Mouse (Mus musculus) MEL (cell line): Measurements from ENCODE around the gene Kat8. TPM values are rescaled to one million over a fixed set of nuclear protein-coding genes. Genes with fewer than 3 reads are reported as not detected.

ENCODE experiments used
- DNase-seq: peaks from one replicate; pipeline ENCODE4 v3.0.0; 2011; ENCODE audit warnings: low read depth, low spot score
- H3K27ac ChIP-seq: 2 replicates; pipeline ENCODE4 v1.5.1; 2012; ENCODE audit warnings: low read depth, mild to moderate bottlenecking, control low read depth, low read length, moderate library complexity; ENCODE audit not compliant: control insufficient read depth
- H3K27me3 ChIP-seq, 2 experiments: fragments of 150-350 bp in 1 of 2; sonication (generic) in 1 of 2; 2 replicates each; pipeline ENCODE4 v1.6.1; 2012; ENCODE audit warnings: low read length in 2 of 2, mild to moderate bottlenecking in 2 of 2, improper control_type of control experiment in 1 of 2, moderate library complexity in 1 of 2; ENCODE audit not compliant: insufficient read depth in 2 of 2, control insufficient read depth in 1 of 2
- H3K36me3 ChIP-seq, 2 experiments: 2 replicates each; pipeline ENCODE4 v1.6.1; 2012 to 2014; ENCODE audit warnings: low read length in 2 of 2, improper control_type of control experiment in 1 of 2, inconsistent platforms in 1 of 2, mild to moderate bottlenecking in 1 of 2; ENCODE audit not compliant: insufficient read depth in 2 of 2, control insufficient read depth in 1 of 2
- H3K4me1 ChIP-seq, 2 experiments: fragments of 150-350 bp in 1 of 2; sonication (generic) in 1 of 2; 2 replicates each; pipeline ENCODE4 v1.6.1; 2012; ENCODE audit warnings: low read length in 2 of 2, improper control_type of control experiment in 1 of 2, mild to moderate bottlenecking in 1 of 2; ENCODE audit not compliant: insufficient read depth in 2 of 2, control insufficient read depth in 1 of 2
- H3K4me3 ChIP-seq, 2 experiments: fragments of 150-350 bp in 1 of 2; sonication (generic) in 1 of 2; 2 replicates each; pipeline ENCODE4 v1.5.1; 2012; ENCODE audit warnings: low read depth in 2 of 2, low read length in 2 of 2, mild to moderate bottlenecking in 2 of 2, moderate library complexity in 2 of 2, control low read depth in 1 of 2, improper control_type of control experiment in 1 of 2; ENCODE audit not compliant: control insufficient read depth in 1 of 2, insufficient read depth in 1 of 2
- H3K79me2 ChIP-seq: 2 replicates; pipeline ENCODE4 v1.6.1; 2012; ENCODE audit warnings: mild to moderate bottlenecking, low read length, moderate library complexity; ENCODE audit not compliant: control insufficient read depth, poor library complexity, insufficient read depth
- H3K9ac ChIP-seq: 2 replicates; pipeline ENCODE4 v1.6.1; 2012; ENCODE audit warnings: low read depth, mild to moderate bottlenecking, control low read depth, low read length, moderate library complexity; ENCODE audit not compliant: control insufficient read depth, poor library complexity, severe bottlenecking
- H3K9me3 ChIP-seq: fragments of 150-350 bp; sonication (generic); replicated peaks from 2 replicates; pipeline ENCODE4 v1.6.1; 2012; ENCODE audit warnings: mild to moderate bottlenecking, low read length, improper control_type of control experiment, moderate library complexity; ENCODE audit not compliant: insufficient read depth
- BHLHE40 ChIP-seq: IDR thresholded peaks from 2 replicates; pipeline ENCODE4 v1.6.1; 2012; ENCODE audit warnings: low read depth, mild to moderate bottlenecking, inconsistent platforms, low read length, improper control_type of control experiment, borderline replicate concordance
- E2F4 ChIP-seq: IDR thresholded peaks from 2 replicates; pipeline ENCODE4 v1.6.1; 2011; ENCODE audit warnings: low read depth, low read length, improper control_type of control experiment, borderline replicate concordance
- EP300 ChIP-seq, 2 experiments: IDR thresholded peaks; 2 replicates each; pipeline ENCODE4 v1.6.1; 2011; ENCODE audit warnings: improper control_type of control experiment in 2 of 2, low read length in 2 of 2, low read depth in 1 of 2, mild to moderate bottlenecking in 1 of 2
- ETS1 ChIP-seq: IDR thresholded peaks from 2 replicates; pipeline ENCODE4 v1.6.1; 2012; ENCODE audit warnings: low read depth, mild to moderate bottlenecking, inconsistent platforms, low read length, improper control_type of control experiment, moderate library complexity
- GABPA ChIP-seq: IDR thresholded peaks from 2 replicates; pipeline ENCODE4 v1.6.1; 2012; ENCODE audit warnings: low read depth, mild to moderate bottlenecking, inconsistent platforms, low read length, improper control_type of control experiment, moderate library complexity
- GATA1 ChIP-seq: IDR thresholded peaks from 2 replicates; pipeline ENCODE4 v1.6.1; 2011; ENCODE audit warnings: low read depth, low read length, improper control_type of control experiment
- HCFC1 ChIP-seq: IDR thresholded peaks from 2 replicates; pipeline ENCODE4 v1.6.1; 2012; ENCODE audit warnings: low read depth, mild to moderate bottlenecking, inconsistent platforms, low read length, improper control_type of control experiment, moderate library complexity
- JUND ChIP-seq: IDR thresholded peaks from 2 replicates; pipeline ENCODE4 v1.6.1; 2011; ENCODE audit warnings: low read depth, mild to moderate bottlenecking, improper control_type of control experiment, low read length
- MAFK ChIP-seq: IDR thresholded peaks from 2 replicates; pipeline ENCODE4 v1.6.1; 2011; ENCODE audit warnings: low read depth, mild to moderate bottlenecking, low read length, improper control_type of control experiment, borderline replicate concordance
- MEF2A ChIP-seq: IDR thresholded peaks from 2 replicates; pipeline ENCODE4 v1.6.1; 2014; ENCODE audit warnings: low read depth, mild to moderate bottlenecking, inconsistent platforms, low read length, improper control_type of control experiment; ENCODE audit not compliant: poor library complexity, insufficient replicate concordance, severe bottlenecking; ENCODE audit errors: extremely low read depth
- MXI1 ChIP-seq: IDR thresholded peaks from 2 replicates; pipeline ENCODE4 v1.6.1; 2011; ENCODE audit warnings: mild to moderate bottlenecking, low read depth, low read length, improper control_type of control experiment
- POLR2AphosphoS2 ChIP-seq: IDR thresholded peaks from 2 replicates; pipeline ENCODE4 v1.6.1; 2011; ENCODE audit warnings: low read length, improper control_type of control experiment
- RAD21 ChIP-seq: IDR thresholded peaks from 2 replicates; pipeline ENCODE4 v1.6.1; 2011; ENCODE audit warnings: mild to moderate bottlenecking, low read depth, low read length, improper control_type of control experiment
- RCOR1 ChIP-seq: IDR thresholded peaks from 2 replicates; pipeline ENCODE4 v1.6.1; 2012; ENCODE audit warnings: low read depth, mild to moderate bottlenecking, inconsistent platforms, low read length, improper control_type of control experiment
- SIN3A ChIP-seq: IDR thresholded peaks from 2 replicates; pipeline ENCODE4 v1.6.1; 2012; ENCODE audit warnings: low read length, improper control_type of control experiment, inconsistent platforms
- SMC3 ChIP-seq: IDR thresholded peaks from 2 replicates; pipeline ENCODE4 v1.6.1; 2011; ENCODE audit warnings: low read depth, low read length, improper control_type of control experiment
- TAL1 ChIP-seq: IDR thresholded peaks from 2 replicates; pipeline ENCODE4 v1.6.1; 2012; ENCODE audit warnings: mild to moderate bottlenecking, inconsistent platforms, low read length, moderate library complexity, mixed read lengths
- TBP ChIP-seq: IDR thresholded peaks from 2 replicates; pipeline ENCODE4 v1.8.0; 2011; ENCODE audit warnings: low read depth, low read length, improper control_type of control experiment
- TCF12 ChIP-seq: IDR thresholded peaks from 2 replicates; pipeline ENCODE4 v1.6.1; 2014; ENCODE audit warnings: low read depth, mild to moderate bottlenecking, inconsistent platforms, low read length, improper control_type of control experiment, moderate library complexity
- UBTF ChIP-seq: IDR thresholded peaks from 2 replicates; pipeline ENCODE4 v1.6.1; 2012; ENCODE audit warnings: low read depth, mild to moderate bottlenecking, inconsistent platforms, low read length, improper control_type of control experiment, moderate library complexity, borderline replicate concordance; ENCODE audit not compliant: insufficient read depth
- USF1 ChIP-seq: IDR thresholded peaks from 2 replicates; pipeline ENCODE4 v1.6.1; 2014; ENCODE audit warnings: low read depth, mild to moderate bottlenecking, inconsistent platforms, low read length, improper control_type of control experiment, moderate library complexity
- ZMIZ1 ChIP-seq: IDR thresholded peaks from 2 replicates; pipeline ENCODE4 v1.6.1; 2012; ENCODE audit warnings: low read depth, mild to moderate bottlenecking, inconsistent platforms, low read length, improper control_type of control experiment, moderate library complexity
- ZNF384 ChIP-seq: IDR thresholded peaks from 2 replicates; pipeline ENCODE4 v1.6.1; 2012; ENCODE audit warnings: low read depth, mild to moderate bottlenecking, inconsistent platforms, low read length, improper control_type of control experiment
- polyA plus RNA-seq, 2 experiments: library from polyadenylated mRNA; stranded (reverse) in 1 of 2; unstranded in 1 of 2; fragments of >175 nt in 1 of 2; fragments of >200 nt in 1 of 2; gene quantifications; 2 replicates each; pipeline versions ENCODE4 v1.2.1 to v1.2.4; 2012; ENCODE audit warnings: low replicate concordance in 2 of 2, low read depth in 1 of 2; ENCODE audit not compliant: insufficient read length in 2 of 2, insufficient read depth in 1 of 2, missing spikeins in 1 of 2
- total RNA-seq: library from RNA; depleted of rRNA; stranded (reverse); fragments of 300-350 nt; gene quantifications from 2 replicates; pipeline ENCODE4 v1.2.3, GENCODE M21; 2012

Gene Kat8
- total and polyA plus RNA-seq, 3 experiments: 39.5 to 45.8 TPM; not detected in 1

DNA sequence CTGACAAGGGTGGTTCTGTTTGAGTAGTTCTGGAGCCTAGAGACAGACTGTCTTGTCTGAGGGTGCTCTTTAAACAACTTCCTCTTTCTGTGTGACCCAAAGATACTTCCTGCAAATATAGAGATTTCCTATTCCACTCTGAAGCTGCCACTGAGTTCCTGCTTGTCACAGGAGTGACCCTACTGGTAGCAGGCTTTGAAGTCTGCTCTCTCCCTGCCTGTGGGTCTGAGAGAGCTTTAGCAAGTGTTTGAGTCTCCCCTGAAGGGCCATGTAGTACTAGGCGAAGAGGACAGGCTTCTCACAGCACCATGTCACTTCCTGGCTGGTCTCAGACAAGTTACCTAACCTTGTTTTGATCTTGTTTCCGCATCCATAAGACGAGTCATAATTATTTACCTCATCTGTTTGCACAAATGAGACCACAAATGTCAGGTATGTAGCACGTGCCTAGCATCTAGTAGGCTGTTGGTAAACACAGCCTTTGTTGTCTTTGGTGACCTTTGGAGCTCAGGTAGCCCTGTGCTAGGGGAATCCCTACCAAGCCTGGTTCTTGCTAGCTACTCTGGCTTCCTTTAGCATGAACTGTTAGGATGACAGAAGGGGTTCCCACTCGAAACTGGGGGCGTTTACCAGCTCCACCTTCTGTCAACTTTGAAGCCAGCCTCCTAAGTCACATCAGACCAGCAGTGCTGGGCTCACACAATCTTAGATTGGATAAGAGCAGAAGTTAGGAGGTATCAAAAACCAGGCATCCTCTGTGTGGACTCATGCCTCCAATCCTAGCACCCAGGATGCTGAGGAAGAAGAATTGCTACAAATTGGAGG is 10.3 kb downstream of the Kat8 start:
- Histone ChIP-seq H3K4me1 (peaks cover 0 to 11% of the 10 kb centered on the region in 2 experiments; a peak in 2 of 4 replicates), H3K4me3 (no peak overlapping the region), H3K27me3 (no peaks in the 10 kb centered on the region), H3K9me3 (no peaks in the 10 kb centered on the region), H3K9ac (no peak overlapping the region), H3K79me2 (no peaks in the 10 kb centered on the region), H3K36me3 (peaks cover 2 to 13% of the 10 kb centered on the region in 2 experiments), H3K27ac (peak overlapping the region; percentile 52)
- peak; percentile 68 for DNase-seq
- TF ChIP-seq SIN3A (no peak), UBTF (no peak), MAFK (no peak), RAD21 (no peak), GABPA (no peak), EP300 (IDR thresholded peaks at IDR 0.05; ENCODE audit: low read depth in 1 of 2, low read length in 2 of 2) (no peak), POLR2AphosphoS2 (no peak), E2F4 (no peak), MEF2A (no peak), TBP (no peak), BHLHE40 (no peak), ZMIZ1 (no peak), JUND (no peak), TAL1 (no peak)

DNA sequence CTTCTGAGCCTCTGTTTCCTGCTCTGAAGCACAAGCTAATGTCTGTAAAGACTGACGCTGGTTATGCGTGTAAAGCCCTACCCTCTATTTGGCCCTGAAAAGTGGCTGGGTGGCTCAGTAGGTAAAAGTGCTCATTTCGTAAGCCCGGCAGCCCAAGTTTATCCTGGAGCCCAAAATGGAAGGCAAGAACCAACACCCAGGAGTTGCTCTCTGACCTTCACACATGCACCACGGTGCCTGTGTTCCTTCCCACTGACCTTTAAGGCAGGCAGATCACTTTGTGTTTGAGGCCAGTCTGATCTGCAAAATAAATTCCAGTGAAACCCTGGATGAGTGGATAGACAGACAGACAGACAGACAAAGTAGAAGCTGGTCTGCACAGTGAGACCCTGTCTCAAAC is 11.4 kb downstream of the Kat8 start:
- Histone ChIP-seq H3K27me3 (no peaks in the 10 kb centered on the region), H3K36me3 (peaks cover 2 to 15% of the 10 kb centered on the region in 2 experiments), H3K4me3 (no peak overlapping the region)
- no peak for DNase-seq
- no peak for TF ChIP-seq UBTF
- TF ChIP-seq GABPA: no peak
- TF ChIP-seq BHLHE40: no peak
- no peak for TF ChIP-seq EP300 (IDR thresholded peaks at IDR 0.05; ENCODE audit: low read depth in 1 of 2, low read length in 2 of 2)
- TF ChIP-seq JUND: no peak
- no peak for TF ChIP-seq RCOR1
- TF ChIP-seq ZNF384: no peak
- no peak for TF ChIP-seq TCF12
- TF ChIP-seq SMC3: no peak
- TF ChIP-seq TAL1: no peak
- no peak for TF ChIP-seq ETS1
- no peak for TF ChIP-seq HCFC1
- TF ChIP-seq USF1: no peak
- TF ChIP-seq MXI1: no peak
- no peak for TF ChIP-seq GATA1
- TF ChIP-seq, all 39 proteins: peak for 0
- Histone ChIP-seq H3K9ac (no peak overlapping the region), H3K9me3 (no peaks in the 10 kb centered on the region), H3K79me2 (no peaks in the 10 kb centered on the region), H3K4me1 (peaks cover 0 to 13% of the 10 kb centered on the region in 2 experiments; a peak in 2 of 4 replicates), H3K27ac (no peak overlapping the region)
